Mouse (Mus musculus): ENCODE measurements at regions not wholly inside any gene's neighbourhood (a gene's known extent, or its start where the extent isn't known, plus 50 kb on each side); places are given as distances from the start of the nearest gene placed in this dataset.

GRCm38 (mm10) chr8:126160356-126160975 lies 137.9 kb upstream of the Slc35f3 start:
- DNase-seq (ENCODE audit: low spot score in 2 of 2): no peak

- DNase-seq (ENCODE audit: low spot score in 2 of 2): no peak
Observed at GRCm38 (mm10) chr8:126162748-126163371, 135.5 kb upstream of the Slc35f3 start.

- no peak for DNase-seq (ENCODE audit: low spot score in 2 of 2)
Observed at GRCm38 (mm10) chr8:126163954-126164353, 134.4 kb upstream of the Slc35f3 start.

- no peak for DNase-seq (ENCODE audit: low spot score in 2 of 2)
Observed at GRCm38 (mm10) chr8:126165486-126166095, 132.8 kb upstream of the Slc35f3 start.

- no peak for DNase-seq (ENCODE audit: low spot score in 2 of 2)
Observed at GRCm38 (mm10) chr8:126166394-126166793, 132.0 kb upstream of the Slc35f3 start.

GRCm38 (mm10) chr8:126174451-126174850 lies 123.9 kb upstream of the Slc35f3 start:
- DNase-seq (ENCODE audit: low spot score in 2 of 2): no peak

GRCm38 (mm10) chr8:126176305-126176704 lies 122.1 kb upstream of the Slc35f3 start:
- no peak for DNase-seq (ENCODE audit: low spot score in 2 of 2)

GRCm38 (mm10) chr8:126177855-126178254 lies 120.5 kb upstream of the Slc35f3 start:
- DNase-seq (ENCODE audit: low spot score in 2 of 2): no peak

- no peak for DNase-seq (ENCODE audit: low spot score in 2 of 2)
Observed at GRCm38 (mm10) chr8:126188741-126189285, 109.5 kb upstream of the Slc35f3 start.

GRCm38 (mm10) chr8:126195616-126196015 lies 102.7 kb upstream of the Slc35f3 start:
- DNase-seq (ENCODE audit: low spot score in 2 of 2): no peak

- DNase-seq (ENCODE audit: low spot score in 2 of 2): no peak
Observed at GRCm38 (mm10) chr8:126210561-126210960, 87.8 kb upstream of the Slc35f3 start.

- no peak for DNase-seq (ENCODE audit: low spot score in 2 of 2)
Observed at GRCm38 (mm10) chr8:126212802-126213201, 85.6 kb upstream of the Slc35f3 start.

GRCm38 (mm10) chr8:126214571-126214970 lies 83.8 kb upstream of the Slc35f3 start:
- no peak for DNase-seq (ENCODE audit: low spot score in 2 of 2)

GRCm38 (mm10) chr8:126216391-126216790 lies 82.0 kb upstream of the Slc35f3 start:
- no peak for DNase-seq (ENCODE audit: low spot score in 2 of 2)

- no peak for DNase-seq (ENCODE audit: low spot score in 2 of 2)
Observed at GRCm38 (mm10) chr8:126221631-126222030, 76.7 kb upstream of the Slc35f3 start.

- DNase-seq (ENCODE audit: low spot score in 2 of 2): no peak
Observed at GRCm38 (mm10) chr8:126231801-126232200, 66.6 kb upstream of the Slc35f3 start.

- no peak for DNase-seq (ENCODE audit: low spot score in 2 of 2)
Observed at GRCm38 (mm10) chr8:126232521-126232920, 65.8 kb upstream of the Slc35f3 start.

GRCm38 (mm10) chr8:126239684-126240083 lies 58.7 kb upstream of the Slc35f3 start:
- DNase-seq (ENCODE audit: low spot score in 2 of 2): no peak

GRCm38 (mm10) chr8:126244321-126244720 lies 54.0 kb upstream of the Slc35f3 start:
- no peak for DNase-seq (ENCODE audit: low spot score in 2 of 2)
